ENCODE assay signal across 25 mouse cellular contexts in the genomic region with DNA sequence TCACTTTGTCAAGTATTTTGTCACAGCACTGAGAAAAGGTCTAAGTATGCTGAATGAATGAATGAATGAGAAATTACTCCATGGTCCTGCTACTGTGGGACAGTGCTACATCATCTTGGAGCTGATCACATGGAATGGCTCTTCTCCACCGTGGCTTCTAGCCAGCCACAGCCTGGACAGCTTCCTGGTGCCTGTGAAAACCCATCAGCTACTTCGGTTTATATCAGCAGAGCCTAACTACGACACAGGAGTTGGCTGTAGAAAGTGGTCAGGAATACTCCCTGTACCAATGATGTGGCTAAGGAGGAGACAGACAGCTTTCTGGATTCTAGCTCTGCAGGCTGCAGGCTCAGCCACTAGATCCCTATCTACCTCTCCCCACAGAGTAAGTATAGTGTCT.
DNase-seq lines count a peak whose midpoint lies in the region; ATAC-seq and TF ChIP-seq lines count a peak whose summit lies in the region.
"Had no signal": no experiment of that assay in that cellular context is flagged by ENCODE, and none has a peak within 500 bp of the region (broad histone marks: within the 10 kb centered on the region; RNA-seq: fewer than 3 reads in every experiment).

No protein-coding gene starts in this region.

- no peak overlapping the region for H3K27ac ChIP-seq in heart, embryonic 12.5 days (ENCODE audit: poor library complexity, severe bottlenecking)
- no peak overlapping the region for H3K27ac ChIP-seq in lung, embryonic 14.5 days (ENCODE audit: low read depth)
- no peak overlapping the region for H3K27ac ChIP-seq in midbrain, embryonic 15.5 days
- H3K27ac ChIP-seq in midbrain, embryonic 13.5 days, result no peak overlapping the region
- H3K27ac ChIP-seq: forebrain, embryonic 13.5 days; hindbrain, embryonic 15.5 days; neural tube, embryonic 12.5 days; stomach, embryonic 15.5 days had no signal

- no peaks in the 10 kb centered on the region for H3K36me3 ChIP-seq in heart, embryonic 12.5 days
- H3K36me3 ChIP-seq in lung, embryonic 14.5 days (ENCODE audit: insufficient read depth), result no peaks in the 10 kb centered on the region
- H3K36me3 ChIP-seq in midbrain, embryonic 15.5 days (replicated peaks), result no peaks in the 10 kb centered on the region
- no peaks in the 10 kb centered on the region for H3K36me3 ChIP-seq in midbrain, embryonic 13.5 days
- H3K36me3 ChIP-seq: hindbrain, embryonic 15.5 days; neural tube, embryonic 12.5 days; stomach, embryonic 15.5 days had no signal

- H3K9ac ChIP-seq in heart, embryonic 12.5 days, result no peak overlapping the region
- no peak overlapping the region for H3K9ac ChIP-seq in lung, embryonic 14.5 days
- no peak overlapping the region for H3K9ac ChIP-seq in midbrain, embryonic 15.5 days
- H3K9ac ChIP-seq in midbrain, embryonic 13.5 days (replicated peaks), result no peak overlapping the region
- H3K9ac ChIP-seq: forebrain, embryonic 13.5 days; hindbrain, embryonic 15.5 days; neural tube, embryonic 12.5 days; stomach, embryonic 15.5 days had no signal

- intact Hi-C loops in heart, postnatal 14 days (cut with DNase I), result no loop called here

- TF ChIP-seq CTCF in lung, embryonic 14.5 days (IDR thresholded peaks at IDR 0.05; ENCODE audit: low read depth), result no peak

- WGBS in heart, embryonic 12.5 days, result 60% methylated on average over 3 of the region's 3 CpGs
- 31% methylated on average over 3 of the region's 3 CpGs for WGBS in lung, embryonic 14.5 days
- WGBS in midbrain, embryonic 15.5 days, result 87% methylated on average over 3 of the region's 3 CpGs
- 92% methylated on average over 3 of the region's 3 CpGs for WGBS in midbrain, embryonic 13.5 days

- H3K4me3 ChIP-seq in heart, embryonic 12.5 days, result no peak overlapping the region
- H3K4me3 ChIP-seq in lung, embryonic 14.5 days (ENCODE audit: low read depth, low read length), result no peak overlapping the region
- no peak overlapping the region for H3K4me3 ChIP-seq in midbrain, embryonic 15.5 days
- no peak overlapping the region for H3K4me3 ChIP-seq in midbrain, embryonic 13.5 days (replicated peaks)
- H3K4me3 ChIP-seq: forebrain, embryonic 13.5 days; hindbrain, embryonic 15.5 days; megakaryocyte, embryonic 14.5 days; neural tube, embryonic 12.5 days; stomach, embryonic 15.5 days had no signal

- H3K4me1 ChIP-seq in heart, embryonic 12.5 days (replicated peaks), result no peaks in the 10 kb centered on the region
- H3K4me1 ChIP-seq in lung, embryonic 14.5 days (ENCODE audit: insufficient read depth), result peaks cover 6% of the 10 kb centered on the region
- H3K4me1 ChIP-seq in midbrain, embryonic 15.5 days, result peaks cover 23% of the 10 kb centered on the region
- peaks cover 39% of the 10 kb centered on the region for H3K4me1 ChIP-seq in midbrain, embryonic 13.5 days (replicated peaks)
- H3K4me1 ChIP-seq: megakaryocyte, embryonic 14.5 days had no signal

- H3K4me2 ChIP-seq in heart, embryonic 12.5 days, result no peak overlapping the region
- no peak overlapping the region for H3K4me2 ChIP-seq in lung, embryonic 14.5 days
- no peak overlapping the region for H3K4me2 ChIP-seq in midbrain, embryonic 15.5 days
- H3K4me2 ChIP-seq in midbrain, embryonic 13.5 days (replicated peaks), result no peak overlapping the region
- H3K4me2 ChIP-seq: forebrain, embryonic 13.5 days; heart, embryonic 11.5 days; hindbrain, embryonic 15.5 days; neural tube, embryonic 12.5 days; stomach, embryonic 15.5 days had no signal

- no peak for ATAC-seq in heart, embryonic 12.5 days (ENCODE audit: insufficient number of reproducible peaks, low FRiP score)
- peak; percentile 67; the same call in 1 of the 2 replicates for ATAC-seq in lung, embryonic 14.5 days (ENCODE audit: insufficient read depth)
- no peak for ATAC-seq in midbrain, embryonic 15.5 days (replicated peaks)
- no peak for ATAC-seq in midbrain, embryonic 13.5 days
- ATAC-seq: activated CD4-positive, CD25-positive, alpha-beta regulatory T cell, adult 4 months; forebrain, embryonic 13.5 days; intestine, embryonic 16.5 days had no signal

- H3K27me3 ChIP-seq in heart, embryonic 12.5 days (replicated peaks), result no peaks in the 10 kb centered on the region
- H3K27me3 ChIP-seq in lung, embryonic 14.5 days (ENCODE audit: insufficient read depth, low read length), result no peaks in the 10 kb centered on the region
- no peaks in the 10 kb centered on the region for H3K27me3 ChIP-seq in midbrain, embryonic 15.5 days (replicated peaks)
- H3K27me3 ChIP-seq in midbrain, embryonic 13.5 days, result no peaks in the 10 kb centered on the region
- H3K27me3 ChIP-seq: forebrain, embryonic 13.5 days; hindbrain, embryonic 15.5 days; megakaryocyte, embryonic 14.5 days; neural tube, embryonic 12.5 days; stomach, embryonic 15.5 days had no signal

- no peaks in the 10 kb centered on the region for H3K9me3 ChIP-seq in heart, embryonic 12.5 days (replicated peaks)
- no peaks in the 10 kb centered on the region for H3K9me3 ChIP-seq in lung, embryonic 14.5 days (ENCODE audit: low read depth, low read length)
- H3K9me3 ChIP-seq in midbrain, embryonic 15.5 days, result no peaks in the 10 kb centered on the region
- no peaks in the 10 kb centered on the region for H3K9me3 ChIP-seq in midbrain, embryonic 13.5 days
- H3K9me3 ChIP-seq: forebrain, embryonic 13.5 days; hindbrain, embryonic 15.5 days; megakaryocyte, embryonic 14.5 days; neural tube, embryonic 12.5 days; stomach, embryonic 15.5 days had no signal

- DNase-seq in cerebellum, postnatal 25 days, result peak; percentile 11 to 35
- no peak for DNase-seq in cerebellum, postnatal 4 days (ENCODE audit: low spot score in 2 of 2)
- DNase-seq in heart, postnatal 14 days, result peak; percentile 29 to 51
- DNase-seq in lung, embryonic 14.5 days, result peak; percentile 83
- peak; percentile 37 for DNase-seq in lung, postnatal 25 days (ENCODE audit: low spot score)
- DNase-seq: adrenal gland, adult 8-10 months; cerebellum, adult 2 months; cerebellum, postnatal 36 days; kidney, adult 9 months; kidney, postnatal 36 days; layer of hippocampus, postnatal 36 days; midbrain, embryonic 14.5 days; retina, postnatal 1 day; thymus, postnatal 4 days had no signal

Comparison
In these comparisons a context has a peak if more than half of its experiments do, and no peak if none do; other contexts are left out.
1. DNase-seq: peak in cerebellum, postnatal 25 days (2 of 2), heart, postnatal 14 days (2 of 2), lung, embryonic 14.5 days (single experiment) and lung, postnatal 25 days (single experiment); none in cerebellum, postnatal 4 days (0 of 2).